Comparison of ENCODE assay signal across 8 mouse cellular contexts in genomic region chr19:37177819-37178708, GRCm38 (mm10). TPM values are rescaled to one million over a fixed set of nuclear protein-coding genes. Genes with fewer than 3 reads are reported as not detected.
DNase-seq lines count a peak whose midpoint lies in the region; ATAC-seq and TF ChIP-seq lines count a peak whose summit lies in the region.

No protein-coding gene starts in this region.

- WGBS in hindbrain, postnatal 0 days, result 12% methylated on average over 17 of the region's 17 CpGs

- H3K27me3 ChIP-seq in hindbrain, postnatal 0 days (ENCODE audit: insufficient read depth, low read length), result no peaks in the 10 kb centered on the region
- peaks cover 54% of the 10 kb centered on the region for H3K27me3 ChIP-seq in megakaryocyte, embryonic 14.5 days (replicated peaks)

- H3K27ac ChIP-seq in gastrocnemius, adult 2 months, result peak overlapping the region; percentile 98
- H3K27ac ChIP-seq in hindbrain, postnatal 0 days, result peak overlapping the region; percentile 67

- no peaks in the 10 kb centered on the region for H3K9me3 ChIP-seq in hindbrain, postnatal 0 days (ENCODE audit: low read length)
- no peaks in the 10 kb centered on the region for H3K9me3 ChIP-seq in megakaryocyte, embryonic 14.5 days

- peak; percentile 63 for DNase-seq in spleen, adult 12 weeks (ENCODE audit: low spot score)
- no peak for DNase-seq in spleen, adult 18-20 months
- peak; percentile 84 for DNase-seq in embryo, embryonic 10 days (ENCODE audit: low spot score)
- peak; percentile 72 for DNase-seq in gastrocnemius, adult 2 months
- DNase-seq in hindbrain, postnatal 0 days (ENCODE audit: low spot score), result peak; percentile 90
- DNase-seq in left cerebral cortex, postnatal 25 days (ENCODE audit: low spot score in 2 of 2), result peak; percentile 72 to 89
- peak; percentile 49 to 67 for DNase-seq in right cerebral cortex, postnatal 36 days (ENCODE audit: low spot score in 2 of 2)

- peak overlapping the region; percentile 92 for H3K4me3 ChIP-seq in gastrocnemius, adult 2 months
- peak overlapping the region; percentile 71 for H3K4me3 ChIP-seq in hindbrain, postnatal 0 days (ENCODE audit: low read length)
- peak overlapping the region; percentile 88 for H3K4me3 ChIP-seq in megakaryocyte, embryonic 14.5 days (replicated peaks)

- H3K4me1 ChIP-seq in hindbrain, postnatal 0 days (ENCODE audit: insufficient read depth, low read length), result no peaks in the 10 kb centered on the region; the same call in 1 of the 2 replicates
- peaks cover 32% of the 10 kb centered on the region for H3K4me1 ChIP-seq in megakaryocyte, embryonic 14.5 days

- peak overlapping the region; percentile 43 for H3K9ac ChIP-seq in hindbrain, postnatal 0 days (replicated peaks; ENCODE audit: low read length)

- no peak for TF ChIP-seq CTCF in gastrocnemius, adult 2 months (IDR thresholded peaks at IDR 0.05)
- TF ChIP-seq CTCF in hindbrain, postnatal 0 days (IDR thresholded peaks at IDR 0.05; ENCODE audit: low read depth), result no peak

- no peaks in the 10 kb centered on the region for H3K36me3 ChIP-seq in hindbrain, postnatal 0 days (ENCODE audit: insufficient read depth, low read length)
- no peaks in the 10 kb centered on the region for H3K36me3 ChIP-seq in megakaryocyte, embryonic 14.5 days (replicated peaks; ENCODE audit: low read length)

- peak; percentile 88 for ATAC-seq in hindbrain, postnatal 0 days

- intact Hi-C loops in gastrocnemius, adult 2 months (cut with DNase I), result loop anchor here (2.0 kb wide), 1 partner anchor 101 kb away; no protein-coding TSS in a partner anchor
- intact Hi-C loops in left cerebral cortex, postnatal 25 days (cut with DNase I), result no loop called here

- peak overlapping the region; percentile 96 for H3K4me2 ChIP-seq in hindbrain, postnatal 0 days (ENCODE audit: low read depth, low read length)

RNA-seq across cellular contexts. Expression of gene March5, which starts 29.3 kb away (rescaled TPM):
- total RNA-seq in gastrocnemius, adult 2 months (2021), result 10 to 100 TPM; 72.5 to 84.7 TPM
- 50.3 and 65.0 TPM in 2 replicates for total RNA-seq in hindbrain, postnatal 0 days (2014; rRNA removed)
- polyA plus RNA-seq in hindbrain, postnatal 0 days (2015; fragmentation: Nextera tagmentation; extraction: Ambion mirVana), result 94.8 and 100 TPM in 2 replicates
- total RNA-seq in left cerebral cortex, postnatal 25 days (2021), result 10 to 100 TPM; 85.1 to 90.4 TPM
- 28.9 and 37.4 TPM in 2 replicates for polyA plus RNA-seq in megakaryocyte, embryonic 14.5 days (2012; ENCODE audit: insufficient read depth, low replicate concordance)

RNA-seq across cellular contexts. Expression of gene Cpeb3, which starts 30.3 kb away (rescaled TPM):
- 10 to 100 TPM; 56.0 to 64.8 TPM for total RNA-seq in gastrocnemius, adult 2 months (2021)
- 23.7 and 26.1 TPM in 2 replicates for total RNA-seq in hindbrain, postnatal 0 days (2014; rRNA removed)
- polyA plus RNA-seq in hindbrain, postnatal 0 days (2015; fragmentation: Nextera tagmentation; extraction: Ambion mirVana), result 10.3 and 11.3 TPM in 2 replicates
- total RNA-seq in left cerebral cortex, postnatal 25 days (2021), result 10 to 100 TPM; 78.9 to 83.5 TPM
- polyA plus RNA-seq in megakaryocyte, embryonic 14.5 days (2012; ENCODE audit: insufficient read depth, low replicate concordance), result 0.21 TPM in 1 of 2 replicates, not detected in the other

Comparison
In these comparisons a context has a peak if more than half of its experiments do, and no peak if none do; other contexts are left out.
1. DNase-seq: peak in spleen, adult 12 weeks (single experiment), embryo, embryonic 10 days (single experiment), gastrocnemius, adult 2 months (single experiment), hindbrain, postnatal 0 days (single experiment), left cerebral cortex, postnatal 25 days (2 of 2) and right cerebral cortex, postnatal 36 days (2 of 2); none in spleen, adult 18-20 months (0 of 2).
2. Peak in every context shown above with its lines, with median percentiles within 50 percentile points of each other: H3K4me3 ChIP-seq.